8 mouse cellular contexts compared by ENCODE assay signal in the genomic region with DNA sequence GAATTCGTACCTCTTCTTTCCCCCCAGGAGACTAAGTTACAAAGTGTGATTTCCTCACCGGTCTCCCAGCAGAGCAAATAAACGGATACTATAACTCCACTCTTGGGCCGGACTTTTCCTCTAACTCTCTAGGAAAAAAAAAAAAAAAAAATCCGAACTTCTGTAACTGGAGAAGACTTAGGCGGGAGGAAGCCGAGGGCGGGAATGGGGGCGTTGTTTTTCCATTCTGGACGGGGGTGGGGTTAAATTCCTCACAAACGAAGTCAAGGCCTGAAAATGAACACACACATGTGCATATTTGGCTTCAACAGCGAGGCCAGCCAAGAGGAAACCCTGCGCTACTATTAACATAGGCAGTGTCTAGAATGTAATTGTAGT. TPM values are rescaled to one million over a fixed set of nuclear protein-coding genes. Genes with fewer than 3 reads are reported as not detected.
A peak's percentile ranks its signal among the peaks of the same experiment; 100 is the strongest.
DNase-seq lines count a peak whose midpoint lies in the region; ATAC-seq and TF ChIP-seq lines count a peak whose summit lies in the region.

No protein-coding gene starts in this region.

- H3K9me3 ChIP-seq in lung, embryonic 15.5 days, result no peaks in the 10 kb centered on the region

- no peak for TF ChIP-seq POLR2A in kidney, adult 2 months (IDR thresholded peaks at IDR 0.05; ENCODE audit: low read depth, low read length)
- no peak for TF ChIP-seq POLR2A in olfactory bulb, adult 2 months (IDR thresholded peaks at IDR 0.05; ENCODE audit: insufficient read depth, low read depth, low read length)

- no peaks in the 10 kb centered on the region for H3K27me3 ChIP-seq in kidney, adult 2 months (replicated peaks; ENCODE audit: control insufficient read depth, insufficient read depth, low read length)
- no peaks in the 10 kb centered on the region for H3K27me3 ChIP-seq in lung, embryonic 15.5 days

- DNase-seq in 416B (ENCODE audit: low read depth) (peak; percentile 96), NIH3T3 (ENCODE audit: low read depth) (peak; percentile 91)
- DNase-seq in embryo, embryonic 11 days, result peak; percentile 90
- peak; percentile 88 to 90 for DNase-seq in heart, adult 18-20 months
- DNase-seq in kidney, adult 2 months, result peak; percentile 93

- peak overlapping the region; percentile 96 for H3K4me3 ChIP-seq in kidney, adult 2 months (ENCODE audit: insufficient read depth, low read depth, low read length)
- peak overlapping the region; percentile 94 for H3K4me3 ChIP-seq in lung, embryonic 15.5 days
- peak overlapping the region; percentile 69 for H3K4me3 ChIP-seq in olfactory bulb, adult 2 months (ENCODE audit: insufficient read depth, low read depth, low read length)

- peak overlapping the region; percentile 89 for H3K27ac ChIP-seq in kidney, adult 2 months (ENCODE audit: insufficient read depth, low read depth, low read length)
- peak overlapping the region; percentile 97 for H3K27ac ChIP-seq in lung, embryonic 15.5 days
- H3K27ac ChIP-seq in olfactory bulb, adult 2 months (ENCODE audit: insufficient read depth, low read depth, low read length), result no peak overlapping the region

- no peak for TF ChIP-seq CTCF in kidney, adult 2 months (conservative IDR thresholded peaks at IDR 0.05; ENCODE audit: insufficient read depth, insufficient read length, low read depth, low read length)
- TF ChIP-seq CTCF in olfactory bulb, adult 2 months (IDR thresholded peaks at IDR 0.05; ENCODE audit: insufficient read depth, low read depth, low read length), result no peak

- WGBS in kidney, adult 2 months, result under 1% methylated on average over 13 of the region's 13 CpGs
- WGBS in lung, embryonic 15.5 days, result under 1% methylated on average over 13 of the region's 13 CpGs
- WGBS in olfactory bulb, adult 2 months, result under 1% methylated on average over 13 of the region's 13 CpGs

- H3K9ac ChIP-seq in lung, embryonic 15.5 days, result peak overlapping the region; percentile 81

- H3K4me2 ChIP-seq in lung, embryonic 15.5 days, result peak overlapping the region; percentile 74

- H3K4me1 ChIP-seq in kidney, adult 2 months (ENCODE audit: control insufficient read depth, insufficient read depth, low read length), result peaks cover 4% of the 10 kb centered on the region; the same call in 1 of the 2 replicates
- peaks cover 10% of the 10 kb centered on the region for H3K4me1 ChIP-seq in lung, embryonic 15.5 days
- peaks cover 2% of the 10 kb centered on the region; the same call in 1 of the 2 replicates for H3K4me1 ChIP-seq in olfactory bulb, adult 2 months (ENCODE audit: control insufficient read depth, insufficient read depth, low read length)

- H3K36me3 ChIP-seq in kidney, adult 2 months (ENCODE audit: control insufficient read depth, insufficient read depth, low read length), result no peaks in the 10 kb centered on the region
- peaks cover 2% of the 10 kb centered on the region; the same call in 1 of the 2 replicates for H3K36me3 ChIP-seq in lung, embryonic 15.5 days

- peak; percentile 83 for ATAC-seq in lung, embryonic 15.5 days (ENCODE audit: borderline replicate concordance, extremely low read depth, low FRiP score, low TSS enrichment)
- no peak; the same call in 1 of the 2 replicates for ATAC-seq in frontal cortex, adult (ENCODE audit: low TSS enrichment)

RNA-seq across cellular contexts. Expression of gene Paip1, which starts 19.1 kb away (rescaled TPM):
- 100 to 1,000 TPM; 117 to 118 TPM for total RNA-seq in heart, adult 18-20 months (2021)
- 19.8 and 23.9 TPM in 2 replicates for polyA plus RNA-seq in kidney, adult 2 months (2012; rRNA removed)
- 69.2 and 72.9 TPM in 2 replicates for polyA plus RNA-seq in lung, embryonic 15.5 days (2015; fragmentation: Nextera tagmentation; extraction: Ambion mirVana)
- polyA plus RNA-seq in olfactory bulb, adult 2 months (2012; ENCODE audit: insufficient read depth, insufficient read length, low replicate concordance, missing spikeins), result 465 TPM in 1 of 2 replicates, not detected in the other

RNA-seq across cellular contexts. Expression of gene 4833420G17Rik, which starts 53.2 kb away (rescaled TPM):
- total RNA-seq in heart, adult 18-20 months (2021), result 1 to 10 TPM; 5.6 to 9.2 TPM
- polyA plus RNA-seq in kidney, adult 2 months (2012; rRNA removed), result 22.3 and 23.3 TPM in 2 replicates
- 52.0 and 53.1 TPM in 2 replicates for polyA plus RNA-seq in lung, embryonic 15.5 days (2015; fragmentation: Nextera tagmentation; extraction: Ambion mirVana)
- 165 and 185 TPM in 2 replicates for polyA plus RNA-seq in olfactory bulb, adult 2 months (2012; ENCODE audit: insufficient read depth, insufficient read length, low replicate concordance, missing spikeins)
